Mouse (Mus musculus) retina, adult 2 months (tissue): ENCODE measurements at regions not wholly inside any gene's neighbourhood (a gene's known extent, or its start where the extent isn't known, plus 50 kb on each side); places are given as distances from the start of the nearest gene placed in this dataset.

Source experiments
- DNase-seq: peaks from one replicate; pipeline ENCODE4 v3.0.0-alpha.2; 2012; ENCODE audit warnings: low read depth, low spot score

- DNase-seq, result no peak
Measured at GRCm38 (mm10) chr1:82042051-82042432, 190.9 kb upstream of the Gm9747 start.

- no peak for DNase-seq
Measured at GRCm38 (mm10) chr1:82042527-82042926, 190.4 kb upstream of the Gm9747 start.

- peak; percentile 6 for DNase-seq
Measured at GRCm38 (mm10) chr1:82066291-82066690, 166.6 kb upstream of the Gm9747 start.

- DNase-seq, result no peak
Measured at GRCm38 (mm10) chr1:82068571-82068970, 164.3 kb upstream of the Gm9747 start.

GRCm38 (mm10) chr1:82070181-82071109, 162.5 kb upstream of the Gm9747 start:
- no peak for DNase-seq

GRCm38 (mm10) chr1:82089136-82089839, 143.6 kb upstream of the Gm9747 start:
- DNase-seq, result no peak

- no peak for DNase-seq
Measured at GRCm38 (mm10) chr1:82095101-82095500, 137.8 kb upstream of the Gm9747 start.

GRCm38 (mm10) chr1:82106756-82107155, 126.2 kb upstream of the Gm9747 start:
- no peak for DNase-seq

- DNase-seq, result no peak
Measured at GRCm38 (mm10) chr1:82110071-82110635, 122.8 kb upstream of the Gm9747 start.

GRCm38 (mm10) chr1:82112401-82112800, 120.5 kb upstream of the Gm9747 start:
- DNase-seq, result no peak

- DNase-seq, result no peak
Measured at GRCm38 (mm10) chr1:82124503-82124902, 108.4 kb upstream of the Gm9747 start.

- DNase-seq, result no peak
Measured at GRCm38 (mm10) chr1:82129700-82130275, 103.1 kb upstream of the Gm9747 start.

- DNase-seq, result no peak
Measured at GRCm38 (mm10) chr1:82132536-82132935, 100.4 kb upstream of the Gm9747 start.

- no peak for DNase-seq
Measured at GRCm38 (mm10) chr1:82134938-82135337, 98.0 kb upstream of the Gm9747 start.

GRCm38 (mm10) chr1:82135761-82136331, 97.1 kb upstream of the Gm9747 start:
- DNase-seq, result no peak

GRCm38 (mm10) chr1:82145256-82145655, 87.7 kb upstream of the Gm9747 start:
- DNase-seq, result no peak

GRCm38 (mm10) chr1:82150219-82151128, 82.4 kb upstream of the Gm9747 start:
- DNase-seq, result no peak

- DNase-seq, result no peak
Measured at GRCm38 (mm10) chr1:82155961-82156360, 77.0 kb upstream of the Gm9747 start.

GRCm38 (mm10) chr1:82157013-82157412, 75.9 kb upstream of the Gm9747 start:
- DNase-seq, result no peak

- DNase-seq, result no peak
Measured at GRCm38 (mm10) chr1:82158466-82158865, 74.4 kb upstream of the Gm9747 start.

GRCm38 (mm10) chr1:82159201-82159600, 73.7 kb upstream of the Gm9747 start:
- no peak for DNase-seq
